Mouse (Mus musculus) forebrain, embryonic 10.5 days (tissue): ENCODE data around the gene Sfxn5. TPM values are rescaled to one million over a fixed set of nuclear protein-coding genes. Genes with fewer than 3 reads are reported as not detected.

Experiments
- DNase-seq: peaks from one replicate; pipeline ENCODE4 v3.0.0-alpha.2; 2017; ENCODE audit warnings: low spot score; ENCODE audit errors: extremely low spot score
- H3K27ac ChIP-seq: fragments of 300-500 bp; sonication (generic); 2 replicates; pipeline ENCODE4 v1.5.1; 2016; ENCODE audit warnings: mild to moderate bottlenecking
- H3K27me3 ChIP-seq: fragments of 300-500 bp; sonication (generic); 2 replicates; pipeline ENCODE4 v1.6.1; 2016; ENCODE audit warnings: mild to moderate bottlenecking; ENCODE audit not compliant: poor library complexity, severe bottlenecking
- H3K36me3 ChIP-seq: fragments of 300-500 bp; sonication (generic); replicated peaks from 2 replicates; pipeline ENCODE4 v1.6.1; 2016; ENCODE audit warnings: mild to moderate bottlenecking, moderate library complexity
- H3K4me1 ChIP-seq: fragments of 300-500 bp; sonication (generic); 2 replicates; pipeline ENCODE4 v1.6.1; 2016
- H3K4me3 ChIP-seq: fragments of 300-500 bp; sonication (generic); 2 replicates; pipeline ENCODE4 v1.5.1; 2016; ENCODE audit warnings: mild to moderate bottlenecking, moderate library complexity
- H3K9me3 ChIP-seq: fragments of 300-500 bp; sonication (generic); 2 replicates; pipeline ENCODE4 v1.6.1; 2016; ENCODE audit warnings: mild to moderate bottlenecking, moderate library complexity
- WGBS: fragments of 180-500 bp; shearing (Covaris S2); methylation state at CpG from one replicate; pipeline ENCODE4 v1.1.7; 2016; 5-methylcytosine and 5-hydroxymethylcytosine counted together
- polyA plus RNA-seq: library from polyadenylated mRNA; unstranded; fragments of >200 nt; fragmentation: Nextera tagmentation; extraction: Ambion mirVana; gene quantifications from 2 replicates; pipeline ENCODE4 v1.2.1, GENCODE M21; 2016

The Sfxn5 gene
- polyA plus RNA-seq, 1 experiment from 2014 or later, result 14.3 TPM

DNA sequence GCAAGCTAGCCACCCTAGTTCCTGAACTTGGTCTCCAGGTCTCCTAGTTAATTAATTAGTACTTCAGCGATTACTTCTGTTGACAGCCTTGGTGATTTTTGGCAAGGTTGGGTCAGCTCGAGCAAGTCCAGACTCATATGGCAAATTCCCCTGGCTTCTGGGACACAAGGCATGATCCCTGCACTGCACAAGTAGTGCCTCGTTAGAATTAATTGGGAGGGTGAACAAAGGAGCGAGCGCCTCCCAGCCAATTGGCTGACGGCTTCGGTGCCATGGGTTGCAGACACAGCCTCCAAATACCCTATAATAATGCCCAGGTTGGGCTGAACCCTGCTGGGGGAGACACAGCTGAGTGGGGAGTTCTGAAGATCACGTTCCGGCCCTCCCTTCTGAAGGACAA, 106.7 kb downstream of the Sfxn5 start:
- WGBS, result 55% methylated on average over 9 of the region's 9 CpGs
- H3K27ac ChIP-seq, result peak overlapping the region; percentile 69
- no peak for DNase-seq
- H3K27me3 ChIP-seq, result peaks cover 54% of the 10 kb centered on the region
- H3K36me3 ChIP-seq, result peaks cover 11% of the 10 kb centered on the region; the same call in 1 of the 2 replicates
- H3K4me3 ChIP-seq, result no peak overlapping the region
- peaks cover 59% of the 10 kb centered on the region for H3K4me1 ChIP-seq
- peaks cover 3% of the 10 kb centered on the region; the same call in 1 of the 2 replicates for H3K9me3 ChIP-seq

DNA sequence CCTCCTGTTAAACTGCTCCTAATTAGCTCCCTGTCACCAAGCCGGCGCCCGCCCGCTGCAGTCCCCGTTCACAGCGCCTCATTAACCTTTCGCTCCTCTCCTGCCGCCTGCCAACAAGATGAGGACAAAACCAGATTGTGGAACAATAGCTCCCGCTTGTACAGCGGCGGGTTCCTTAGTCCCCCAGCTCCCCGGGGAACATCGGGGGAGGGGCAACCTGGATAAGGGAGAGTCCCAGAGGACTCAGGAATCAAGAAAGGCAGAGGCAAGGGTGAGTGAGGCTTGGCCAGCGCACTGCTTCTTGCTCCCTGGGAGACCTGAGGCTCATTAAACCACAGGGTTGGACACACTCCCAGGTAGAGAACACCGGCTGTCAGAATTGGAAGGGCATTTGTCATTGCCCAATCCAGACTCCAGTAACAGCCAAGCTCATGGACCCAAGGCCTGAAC, 108.8 kb downstream of the Sfxn5 start:
- Histone ChIP-seq H3K4me3 (no peak overlapping the region), H3K9me3 (peaks cover 3% of the 10 kb centered on the region; the same call in 1 of the 2 replicates), H3K27ac (0 out of 2 replicates have a peak overlapping the region, but pooled peaks have one; percentile 17), H3K36me3 (peaks cover 11% of the 10 kb centered on the region; the same call in 1 of the 2 replicates), H3K27me3 (peaks cover 37% of the 10 kb centered on the region), H3K4me1 (peaks cover 73% of the 10 kb centered on the region)
- no peak for DNase-seq
- WGBS, result 25% methylated on average over 15 of the region's 15 CpGs

DNA sequence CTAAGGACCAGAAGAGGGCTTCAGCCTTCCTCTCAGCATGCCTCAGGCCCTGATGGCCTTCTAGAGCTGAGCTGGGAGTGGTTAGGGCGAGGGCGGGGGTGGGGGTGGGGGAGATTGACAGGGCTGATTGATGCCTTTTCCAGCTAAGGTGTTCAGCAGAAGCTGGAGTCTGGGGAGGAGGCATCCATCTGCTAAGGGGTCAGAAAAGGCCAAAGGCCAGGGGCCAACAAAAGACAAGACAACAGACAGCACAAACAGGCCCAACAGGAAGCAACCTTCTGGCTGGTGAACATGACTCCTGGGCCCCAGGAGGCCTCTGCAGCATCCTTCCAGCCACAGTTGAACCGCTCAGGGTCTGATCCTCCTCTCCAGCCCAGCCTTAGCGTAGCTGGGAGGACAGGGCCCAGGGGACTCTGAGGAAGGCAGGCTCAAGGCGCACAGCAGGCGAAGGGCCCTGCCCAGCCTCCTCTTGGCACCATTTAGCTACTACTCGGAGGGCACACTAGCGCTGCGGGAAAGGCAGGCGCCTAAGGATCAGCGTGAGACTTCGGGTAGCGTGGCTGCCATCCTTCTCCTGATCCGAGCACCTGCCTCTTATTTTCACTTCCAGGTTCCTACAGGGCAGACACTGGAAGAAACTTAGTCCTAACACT, 109.6 kb downstream of the Sfxn5 start:
- H3K4me1 ChIP-seq, result peaks cover 81% of the 10 kb centered on the region
- no peak for DNase-seq
- WGBS, result 30% methylated on average over 14 of the region's 14 CpGs
- H3K9me3 ChIP-seq, result peaks cover 3% of the 10 kb centered on the region; the same call in 1 of the 2 replicates
- H3K4me3 ChIP-seq, result no peak overlapping the region
- peaks cover 11% of the 10 kb centered on the region; the same call in 1 of the 2 replicates for H3K36me3 ChIP-seq
- H3K27me3 ChIP-seq, result peaks cover 31% of the 10 kb centered on the region
- peak overlapping the region; percentile 59 for H3K27ac ChIP-seq

DNA sequence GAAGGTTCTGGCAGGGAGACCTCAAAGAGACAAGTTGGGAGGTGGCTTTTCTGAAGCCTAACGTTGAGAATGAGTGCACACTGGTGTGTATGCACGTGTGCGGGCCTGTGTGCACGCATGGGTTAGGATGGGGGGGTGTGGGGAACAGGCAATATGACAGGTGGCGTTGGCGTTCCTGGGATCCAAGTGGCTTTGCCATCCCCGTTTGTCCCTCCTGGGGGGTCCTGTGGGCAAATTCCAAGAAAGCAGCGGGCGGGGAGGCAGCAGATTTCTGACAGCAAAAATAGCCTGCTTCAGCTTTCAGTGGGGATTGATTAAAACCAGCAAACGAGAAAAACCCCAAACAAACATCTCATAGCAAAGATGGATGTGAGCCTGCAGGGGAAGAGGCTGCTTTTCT, 110.7 kb downstream of the Sfxn5 start:
- H3K4me3 ChIP-seq, result no peak overlapping the region
- peaks cover 86% of the 10 kb centered on the region for H3K4me1 ChIP-seq
- peaks cover 3% of the 10 kb centered on the region; the same call in 1 of the 2 replicates for H3K36me3 ChIP-seq
- peak overlapping the region; percentile 51; the same call in 1 of the 2 replicates for H3K27ac ChIP-seq
- WGBS, result 83% methylated on average over 10 of the region's 10 CpGs
- peaks cover 3% of the 10 kb centered on the region; the same call in 1 of the 2 replicates for H3K9me3 ChIP-seq
- peaks cover 24% of the 10 kb centered on the region for H3K27me3 ChIP-seq
- no peak for DNase-seq

DNA sequence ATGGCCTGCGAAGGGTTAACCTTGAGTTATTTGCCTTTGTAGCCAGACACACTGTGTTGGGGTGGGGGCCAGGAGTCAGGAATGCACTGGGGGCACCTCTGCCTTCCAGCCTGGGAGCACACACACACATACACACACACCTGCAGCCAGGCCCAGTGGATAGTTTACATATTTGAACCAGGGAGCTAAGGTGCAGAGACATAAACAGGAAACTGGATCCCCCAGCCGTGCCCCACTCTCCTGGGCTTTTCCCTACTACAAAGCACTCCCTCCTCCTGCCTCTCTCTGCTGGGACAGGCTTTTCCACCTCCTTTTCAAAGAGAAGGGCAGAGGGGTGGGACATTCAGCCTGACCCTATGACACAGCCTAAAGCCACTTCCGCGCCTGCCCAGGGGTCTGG, 112.3 kb downstream of the Sfxn5 start:
- DNase-seq, result no peak
- H3K4me1 ChIP-seq, result peaks cover 72% of the 10 kb centered on the region
- peaks cover 21% of the 10 kb centered on the region for H3K27me3 ChIP-seq
- peak overlapping the region; percentile 70 for H3K27ac ChIP-seq
- WGBS, result 25% methylated on average over 4 of the region's 4 CpGs
- peaks cover 3% of the 10 kb centered on the region; the same call in 1 of the 2 replicates for H3K9me3 ChIP-seq
- H3K4me3 ChIP-seq, result no peak overlapping the region
- peaks cover 3% of the 10 kb centered on the region; the same call in 1 of the 2 replicates for H3K36me3 ChIP-seq

DNA sequence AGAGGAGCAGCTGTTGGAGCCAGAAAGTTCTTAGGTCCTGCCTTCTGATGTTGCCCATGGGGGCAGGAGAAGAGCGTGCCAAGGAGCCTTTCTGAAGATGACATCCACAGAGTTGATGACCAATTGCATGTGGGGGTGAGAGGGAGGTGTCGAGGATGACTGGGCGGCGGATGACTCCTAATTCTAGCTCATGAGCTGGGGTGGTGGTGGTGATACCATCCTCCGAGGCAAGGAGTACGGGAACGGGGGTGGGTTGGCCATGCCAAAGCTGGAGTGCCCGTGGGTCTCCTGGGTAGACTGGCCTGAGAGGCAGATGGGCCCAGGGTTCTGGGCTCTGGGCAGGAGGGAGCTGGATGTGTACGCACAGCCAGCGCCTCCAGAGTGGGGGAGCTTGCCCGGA, 113.5 kb downstream of the Sfxn5 start:
- H3K27me3 ChIP-seq, result peaks cover 13% of the 10 kb centered on the region; the same call in 1 of the 2 replicates
- WGBS, result 94% methylated on average over 11 of the region's 11 CpGs
- peak overlapping the region; percentile 74 for H3K27ac ChIP-seq
- H3K36me3 ChIP-seq, result no peaks in the 10 kb centered on the region; the same call in 1 of the 2 replicates
- H3K4me3 ChIP-seq, result no peak overlapping the region
- peaks cover 3% of the 10 kb centered on the region; the same call in 1 of the 2 replicates for H3K9me3 ChIP-seq
- peaks cover 69% of the 10 kb centered on the region for H3K4me1 ChIP-seq
- no peak for DNase-seq

DNA sequence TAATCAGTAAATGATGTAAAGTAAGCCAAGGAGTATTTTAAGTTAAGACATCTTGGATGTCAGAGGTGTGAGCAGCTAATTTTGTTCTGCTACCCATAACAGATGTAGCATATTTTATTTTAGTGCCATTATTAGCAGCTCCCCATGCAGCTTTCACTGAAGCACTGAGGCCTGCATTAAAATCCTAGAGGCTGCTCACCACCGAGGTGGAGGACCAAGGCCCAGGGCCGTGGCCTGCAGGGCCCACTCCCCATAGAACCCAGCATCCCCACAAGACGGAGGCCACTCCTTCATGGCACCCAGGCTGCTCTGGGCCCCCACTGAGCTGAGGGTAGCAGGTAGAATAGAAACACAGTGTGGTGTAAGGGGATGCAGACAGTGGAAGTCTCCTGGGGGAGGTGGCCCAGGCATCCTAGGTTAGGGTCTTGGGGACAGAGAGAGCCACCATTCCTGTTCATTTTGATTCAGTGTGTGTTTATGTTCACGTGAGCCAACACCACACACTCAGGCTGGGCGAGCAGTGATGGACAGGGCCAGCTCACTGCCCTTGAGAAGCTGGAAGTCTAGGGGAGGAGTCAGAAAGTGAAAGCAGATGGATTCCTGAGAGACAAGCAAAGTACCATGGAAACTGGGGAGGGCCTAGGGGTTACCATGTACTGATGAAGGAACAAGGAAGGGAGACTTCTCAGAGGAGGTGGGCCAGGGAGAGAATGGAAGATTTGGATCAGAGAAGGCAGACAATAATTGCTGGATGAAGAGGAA, 114.4 kb downstream of the Sfxn5 start:
- H3K4me3 ChIP-seq, result no peak overlapping the region
- H3K27ac ChIP-seq, result peak overlapping the region; percentile 74
- H3K36me3 ChIP-seq, result peaks cover 2% of the 10 kb centered on the region; the same call in 1 of the 2 replicates
- peaks cover 13% of the 10 kb centered on the region; the same call in 1 of the 2 replicates for H3K27me3 ChIP-seq
- H3K9me3 ChIP-seq, result no peaks in the 10 kb centered on the region
- peaks cover 64% of the 10 kb centered on the region for H3K4me1 ChIP-seq
- no peak for DNase-seq
- 53% methylated on average over 5 of the region's 5 CpGs for WGBS

DNA sequence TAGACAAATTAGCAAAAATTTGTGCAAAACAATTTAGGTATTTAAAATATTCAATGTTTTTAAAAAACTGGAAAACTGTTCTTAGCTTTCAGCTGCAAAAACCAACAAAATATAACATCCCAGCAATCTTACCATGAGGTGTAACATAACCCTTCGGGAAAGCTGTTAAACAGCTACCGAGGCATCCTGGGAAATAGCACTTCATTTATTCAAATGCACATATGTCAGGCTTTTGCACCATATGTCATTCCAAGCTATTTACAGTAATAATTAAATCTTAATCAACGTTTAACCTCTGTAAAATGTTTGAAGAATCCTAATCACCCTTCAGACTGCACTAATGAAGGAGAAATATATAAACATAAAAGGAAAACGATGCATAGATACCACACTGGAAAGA, 115.0 kb downstream of the Sfxn5 start:
- Histone ChIP-seq H3K27ac (no peak overlapping the region), H3K4me3 (no peak overlapping the region), H3K4me1 (peaks cover 58% of the 10 kb centered on the region), H3K9me3 (no peaks in the 10 kb centered on the region), H3K27me3 (peaks cover 11% of the 10 kb centered on the region; the same call in 1 of the 2 replicates), H3K36me3 (peaks cover 2% of the 10 kb centered on the region; the same call in 1 of the 2 replicates)
- no peak for DNase-seq
- WGBS, result 90% methylated on average over 4 of the region's 4 CpGs

DNA sequence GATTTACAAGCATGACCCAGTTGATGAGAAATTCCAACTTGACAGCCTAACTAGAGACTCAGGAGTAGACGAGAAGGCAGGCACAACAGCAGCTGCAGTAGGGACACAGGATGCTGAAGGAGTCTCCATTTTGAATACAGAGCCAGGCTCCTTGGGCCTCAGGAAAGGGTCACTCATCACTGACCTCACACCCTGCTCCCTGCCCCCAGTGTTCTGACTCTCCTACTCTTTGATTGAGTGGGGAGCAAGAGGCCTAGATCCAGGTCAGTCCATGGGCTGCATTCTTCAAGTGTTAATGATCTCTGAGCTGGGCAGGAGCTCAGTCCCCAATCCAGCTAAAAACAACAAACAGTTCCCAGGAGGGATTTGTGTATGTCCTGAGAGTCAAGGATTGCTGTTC, 122.5 kb downstream of the Sfxn5 start:
- DNase-seq, result no peak
- H3K4me1 ChIP-seq, result peaks cover 39% of the 10 kb centered on the region
- H3K27me3 ChIP-seq, result peaks cover 31% of the 10 kb centered on the region
- H3K9me3 ChIP-seq, result no peaks in the 10 kb centered on the region
- peaks cover 43% of the 10 kb centered on the region for H3K36me3 ChIP-seq
- WGBS, result 55% methylated on average over 1 of the region's 1 CpGs
- no peak overlapping the region for H3K27ac ChIP-seq
- H3K4me3 ChIP-seq, result no peak overlapping the region

DNA sequence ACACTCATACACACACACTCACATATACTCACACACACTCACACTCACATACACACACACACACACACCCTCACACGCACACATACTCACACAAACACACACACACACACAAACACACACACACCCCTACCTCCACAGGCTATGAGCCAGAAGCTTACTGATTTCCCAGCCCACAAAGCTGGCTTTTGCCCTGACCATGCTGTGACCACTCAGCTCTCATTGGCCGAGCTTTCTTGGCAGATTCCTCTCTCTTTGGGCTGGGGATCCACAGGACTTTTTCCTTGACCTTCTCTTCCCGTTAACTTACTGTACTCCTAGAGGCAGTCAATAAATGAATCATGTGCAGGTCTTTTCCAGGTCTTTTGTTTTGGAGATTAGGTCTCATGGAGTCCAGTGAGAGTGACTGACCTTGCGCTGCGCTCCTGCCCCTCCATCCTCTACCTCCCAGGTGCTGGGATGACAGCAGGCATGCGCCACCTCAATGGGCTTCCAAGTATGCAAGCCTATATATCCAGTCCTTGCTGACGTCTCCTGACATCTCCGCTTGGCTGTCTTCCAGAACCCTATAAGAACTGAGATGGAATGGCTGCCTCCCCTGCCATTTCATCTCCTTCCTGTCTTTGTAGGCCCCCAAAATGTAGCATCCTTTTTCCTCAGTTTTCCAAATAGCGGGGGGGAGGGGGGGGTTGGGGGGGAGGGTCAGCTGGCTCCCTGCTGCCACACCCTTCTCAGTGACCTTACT, 123.8 kb downstream of the Sfxn5 start:
- H3K4me3 ChIP-seq, result no peak overlapping the region
- no peak for DNase-seq
- peaks cover 56% of the 10 kb centered on the region for H3K36me3 ChIP-seq
- H3K27ac ChIP-seq, result no peak overlapping the region
- no peaks in the 10 kb centered on the region for H3K9me3 ChIP-seq
- H3K27me3 ChIP-seq, result peaks cover 44% of the 10 kb centered on the region
- WGBS, result 85% methylated on average over 9 of the region's 9 CpGs
- peaks cover 35% of the 10 kb centered on the region for H3K4me1 ChIP-seq

DNA sequence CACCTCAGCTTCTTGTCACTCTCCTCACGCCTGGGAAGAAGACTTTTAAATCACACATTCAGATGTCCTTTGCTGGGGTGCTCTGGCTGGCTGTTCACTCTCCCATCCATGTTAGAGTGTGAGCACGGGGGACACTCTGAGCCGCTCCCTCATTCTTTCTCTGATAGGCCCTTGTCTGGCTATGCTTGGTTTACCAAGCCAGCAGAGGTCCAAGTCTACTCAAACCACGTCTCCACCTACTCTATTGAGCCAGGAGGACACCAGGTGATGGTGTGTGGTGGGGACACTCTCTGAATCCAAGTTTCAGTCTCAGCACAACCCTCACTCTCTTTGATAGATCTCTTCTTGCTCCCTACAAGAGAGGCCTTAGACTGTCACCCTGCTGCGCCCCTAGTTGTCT, 125.9 kb downstream of the Sfxn5 start:
- peaks cover 73% of the 10 kb centered on the region for H3K36me3 ChIP-seq
- WGBS, result 77% methylated on average over 5 of the region's 5 CpGs
- peaks cover 35% of the 10 kb centered on the region for H3K4me1 ChIP-seq
- DNase-seq, result no peak
- no peaks in the 10 kb centered on the region for H3K9me3 ChIP-seq
- H3K4me3 ChIP-seq, result no peak overlapping the region
- H3K27me3 ChIP-seq, result peaks cover 59% of the 10 kb centered on the region
- no peak overlapping the region for H3K27ac ChIP-seq

DNA sequence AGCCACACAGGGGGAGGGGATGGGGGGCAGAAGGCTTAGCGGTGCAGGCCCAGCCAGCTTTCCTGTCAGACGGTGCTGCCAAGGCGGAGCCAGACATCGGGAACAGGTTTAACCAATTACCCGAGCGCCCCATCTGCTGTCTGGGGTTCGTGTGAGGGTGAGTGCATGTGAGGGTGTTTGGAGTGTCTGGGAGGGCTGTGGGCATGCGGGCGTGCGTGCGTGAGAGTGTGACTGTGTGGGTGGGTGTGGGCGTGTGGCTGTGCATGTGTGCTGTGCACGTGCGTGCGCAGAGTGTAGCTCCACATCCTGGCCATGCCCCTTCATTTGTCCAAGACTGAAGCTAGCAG, 126.3 kb downstream of the Sfxn5 start:
- H3K9me3 ChIP-seq, result no peaks in the 10 kb centered on the region
- DNase-seq, result no peak
- H3K36me3 ChIP-seq, result peaks cover 78% of the 10 kb centered on the region
- peaks cover 60% of the 10 kb centered on the region for H3K27me3 ChIP-seq
- peaks cover 35% of the 10 kb centered on the region for H3K4me1 ChIP-seq
- H3K4me3 ChIP-seq, result no peak overlapping the region
- 49% methylated on average over 15 of the region's 15 CpGs for WGBS
- no peak overlapping the region for H3K27ac ChIP-seq
